15 mouse cellular contexts compared by ENCODE assay signal in genomic region chr3:38656790-38657189, GRCm38 (mm10).
"Had no signal": no experiment of that assay in that cellular context is flagged by ENCODE, and none has a peak within 500 bp of the region (broad histone marks: within the 10 kb centered on the region; RNA-seq: fewer than 3 reads in every experiment).

No protein-coding gene starts in this region.

- H3K9ac ChIP-seq: neural tube, embryonic 15.5 days; stomach, embryonic 15.5 days had no signal

- H3K4me2 ChIP-seq: neural tube, embryonic 15.5 days; stomach, embryonic 15.5 days had no signal

- H3K27ac ChIP-seq: neural tube, embryonic 15.5 days; stomach, embryonic 15.5 days; stomach, postnatal 0 days had no signal

- H3K36me3 ChIP-seq: neural tube, embryonic 15.5 days; stomach, embryonic 15.5 days had no signal

- H3K4me1 ChIP-seq: stomach, embryonic 15.5 days had no signal

- DNase-seq: retina, postnatal 1 day; right cerebral cortex, adult 18-20 months; right cerebral cortex, postnatal 14 days; right cerebral cortex, postnatal 25 days; right cerebral cortex, postnatal 4 days; spleen, adult 18-20 months; thymus, adult 18-20 months; thymus, adult 2 months; thymus, postnatal 14 days; thymus, postnatal 25 days; thymus, postnatal 36 days; thymus, postnatal 4 days had no signal

- H3K4me3 ChIP-seq: neural tube, embryonic 15.5 days; stomach, embryonic 15.5 days had no signal

- H3K9me3 ChIP-seq: neural tube, embryonic 15.5 days; stomach, embryonic 15.5 days had no signal

- H3K27me3 ChIP-seq: neural tube, embryonic 15.5 days; stomach, embryonic 15.5 days had no signal
